Mouse (Mus musculus) urinary bladder, postnatal 4 days (tissue): ENCODE results near the gene Auts2.

Experiments used
- DNase-seq, 2 experiments: peaks; one replicate each; pipeline ENCODE4 v3.0.0; 2021 to 2022; ENCODE audit warnings: low spot score in 2 of 2

Auts2 gene

DNA sequence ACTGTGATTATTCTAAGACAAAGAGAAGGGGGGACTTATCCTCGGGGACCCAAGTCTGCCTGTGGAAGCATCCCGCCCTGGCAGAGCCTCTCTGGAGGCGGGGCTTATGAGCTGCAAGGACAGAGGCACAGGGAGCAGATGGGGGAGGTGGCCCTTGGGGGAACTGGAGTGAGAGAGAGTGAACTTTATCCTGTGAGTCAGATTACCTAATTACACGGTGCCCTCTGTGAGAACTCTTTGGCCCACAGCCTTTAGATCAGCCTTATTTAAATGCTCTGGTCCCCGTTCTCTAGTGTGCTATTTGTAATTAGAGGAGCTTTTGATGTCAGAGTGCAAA is 809.9 kb downstream of the Auts2 start:
- peak in 1 of 2 experiments; percentile 39 for DNase-seq

DNA sequence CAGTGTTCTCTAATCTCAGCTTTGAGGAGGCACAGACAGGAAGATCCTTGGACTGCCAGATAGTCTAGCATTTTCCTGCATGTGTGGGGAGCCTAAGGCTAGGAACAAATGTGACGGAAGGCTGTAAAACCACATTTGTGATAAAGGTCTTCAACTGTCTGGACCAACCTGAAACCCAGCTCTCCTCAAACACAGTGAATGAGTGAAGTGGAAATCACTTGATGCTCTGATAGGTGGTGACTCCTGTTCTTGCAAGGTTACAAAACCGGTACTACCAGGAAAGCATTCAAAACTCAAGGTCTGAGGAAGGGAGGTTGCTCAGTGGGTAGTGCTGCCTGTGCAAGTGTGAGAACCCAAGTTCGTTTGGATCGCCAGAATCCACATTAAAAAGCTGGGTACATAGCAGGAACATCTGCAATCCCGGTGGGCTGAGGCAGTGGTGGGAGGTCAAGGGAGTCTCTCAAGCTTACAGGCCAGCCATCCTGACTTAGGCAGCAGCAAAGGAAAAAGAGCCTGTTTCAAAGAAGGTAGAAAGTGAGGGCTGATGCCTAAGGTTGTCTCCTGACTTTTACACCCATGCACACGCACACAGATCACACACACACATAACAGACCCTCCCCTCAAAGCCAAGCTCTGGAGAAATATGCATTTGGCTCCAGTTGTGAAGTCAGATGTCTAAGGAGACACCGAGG is 810.4 kb downstream of the Auts2 start:
- DNase-seq = no peak

DNA sequence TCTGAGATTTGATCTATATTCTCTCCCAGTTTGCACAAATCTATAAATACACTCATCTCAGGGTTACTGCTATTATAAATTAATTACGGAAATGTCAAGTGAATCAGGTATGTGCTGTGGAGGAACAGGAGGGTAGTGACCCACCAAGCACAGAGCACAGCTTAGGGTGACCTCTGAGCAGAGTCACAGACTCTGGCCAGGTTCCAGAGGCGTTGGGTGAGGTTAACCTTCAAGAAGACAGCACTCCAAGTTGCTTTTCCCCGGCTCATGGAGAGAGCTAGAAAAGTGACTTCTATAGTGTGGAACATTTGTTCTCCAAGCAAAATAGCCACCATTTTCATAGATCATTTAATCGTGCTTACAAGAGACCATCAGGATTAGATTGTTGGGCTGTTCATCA is 813.7 kb downstream of the Auts2 start:
- no peak for DNase-seq

DNA sequence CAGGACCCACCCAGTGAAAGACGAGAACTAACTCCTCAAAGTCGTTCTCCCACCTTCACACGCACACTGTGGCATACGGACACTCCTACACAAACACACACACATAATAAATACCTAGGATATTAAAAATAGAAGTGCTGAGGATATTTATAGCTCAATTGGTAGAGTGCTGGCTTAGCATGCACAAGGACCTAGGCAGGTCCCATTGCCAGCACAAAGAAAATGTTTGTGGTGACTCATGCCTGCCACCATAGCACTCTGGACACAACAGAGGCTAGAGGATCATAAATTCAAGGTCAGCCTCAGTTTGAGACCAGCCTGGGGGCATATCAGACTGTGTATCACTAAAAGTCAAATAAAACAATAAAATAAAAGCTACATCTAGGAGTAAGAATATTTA is 815.2 kb downstream of the Auts2 start:
- DNase-seq = no peak

DNA sequence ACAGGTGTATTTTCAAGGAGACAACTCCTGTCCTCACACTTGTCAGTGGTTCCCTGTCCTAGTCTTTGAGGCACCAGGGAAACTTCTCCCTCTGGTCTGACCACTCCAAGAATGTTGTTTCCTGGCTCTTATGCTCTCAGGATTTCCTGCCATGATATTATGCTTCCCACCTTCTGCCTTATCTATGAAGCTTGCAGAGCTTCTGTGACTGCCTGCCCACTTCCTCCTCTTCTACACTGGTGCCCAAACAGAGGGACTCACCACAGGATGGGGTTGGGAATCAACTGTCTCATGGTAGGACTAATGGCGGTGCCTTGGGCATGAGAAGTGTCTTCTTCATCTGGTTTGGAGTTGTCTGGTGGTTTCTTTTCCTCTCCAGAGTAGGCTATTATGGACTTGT is 818.6 kb downstream of the Auts2 start:
- DNase-seq = no peak

DNA sequence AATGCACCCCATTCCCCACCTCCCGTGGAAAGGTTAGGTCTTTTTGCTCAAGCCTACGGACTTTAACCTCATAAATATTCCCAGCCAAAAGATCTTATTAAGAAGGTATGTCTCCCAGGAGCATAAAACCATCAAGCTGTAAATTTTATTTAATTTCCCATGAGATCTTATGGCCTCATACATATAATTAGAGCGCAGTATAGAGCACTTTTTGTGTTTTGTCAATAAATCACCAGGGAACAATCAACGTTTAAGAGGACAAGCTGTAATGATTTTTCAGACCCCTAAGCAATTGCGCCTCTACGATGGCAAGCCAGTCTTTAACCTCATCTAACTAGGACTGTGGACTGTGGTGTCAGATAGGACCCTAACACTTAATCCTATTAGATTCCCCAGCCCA is 820.4 kb downstream of the Auts2 start:
- DNase-seq = no peak

GRCm38 (mm10) chr5:131722361-131722760 is 820.8 kb downstream of the Auts2 start:
- DNase-seq = no peak

DNA sequence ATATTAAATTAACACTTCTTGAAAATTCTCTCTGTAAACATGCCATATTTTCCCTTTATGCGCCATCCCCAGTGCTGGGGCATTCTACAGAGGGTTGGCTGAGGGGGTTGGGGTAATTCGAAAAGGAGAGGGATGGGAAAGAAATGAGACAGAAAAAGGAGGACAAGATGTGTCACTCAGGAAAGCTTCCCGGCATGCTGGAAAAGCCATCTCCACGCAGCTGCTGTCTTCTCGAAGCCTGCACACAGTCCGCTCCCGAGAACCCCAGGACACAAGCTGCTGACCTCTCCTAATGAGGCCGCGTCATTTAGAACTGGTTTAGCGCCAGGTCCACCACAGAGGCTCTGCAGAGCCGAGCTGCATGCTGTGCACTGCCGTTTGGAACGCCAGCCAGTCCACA is 825.1 kb downstream of the Auts2 start:
- no peak for DNase-seq

GRCm38 (mm10) chr5:131717359-131717965 is 825.7 kb downstream of the Auts2 start:
- DNase-seq = no peak

GRCm38 (mm10) chr5:131714979-131715378 is 828.2 kb downstream of the Auts2 start:
- DNase-seq = no peak

DNA sequence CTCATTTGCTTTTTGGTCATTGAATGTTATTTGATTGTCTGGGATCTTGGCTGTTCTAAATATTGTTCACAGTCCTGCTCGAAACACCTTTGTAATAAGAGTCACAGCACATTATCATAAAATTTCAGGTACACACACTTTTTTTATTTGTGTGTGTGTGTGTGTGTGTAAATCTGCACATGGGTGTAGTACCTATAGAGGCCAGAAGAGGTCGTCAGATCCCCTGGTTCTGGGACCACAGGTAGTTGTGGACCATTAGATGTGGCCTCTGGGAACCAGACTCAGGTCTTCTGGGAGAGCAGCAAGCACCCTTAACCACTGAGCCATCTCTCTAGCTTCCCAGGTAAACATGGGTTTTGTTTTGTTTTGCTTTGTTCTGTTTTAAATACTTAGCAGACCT is 830.7 kb downstream of the Auts2 start:
- DNase-seq = no peak

DNA sequence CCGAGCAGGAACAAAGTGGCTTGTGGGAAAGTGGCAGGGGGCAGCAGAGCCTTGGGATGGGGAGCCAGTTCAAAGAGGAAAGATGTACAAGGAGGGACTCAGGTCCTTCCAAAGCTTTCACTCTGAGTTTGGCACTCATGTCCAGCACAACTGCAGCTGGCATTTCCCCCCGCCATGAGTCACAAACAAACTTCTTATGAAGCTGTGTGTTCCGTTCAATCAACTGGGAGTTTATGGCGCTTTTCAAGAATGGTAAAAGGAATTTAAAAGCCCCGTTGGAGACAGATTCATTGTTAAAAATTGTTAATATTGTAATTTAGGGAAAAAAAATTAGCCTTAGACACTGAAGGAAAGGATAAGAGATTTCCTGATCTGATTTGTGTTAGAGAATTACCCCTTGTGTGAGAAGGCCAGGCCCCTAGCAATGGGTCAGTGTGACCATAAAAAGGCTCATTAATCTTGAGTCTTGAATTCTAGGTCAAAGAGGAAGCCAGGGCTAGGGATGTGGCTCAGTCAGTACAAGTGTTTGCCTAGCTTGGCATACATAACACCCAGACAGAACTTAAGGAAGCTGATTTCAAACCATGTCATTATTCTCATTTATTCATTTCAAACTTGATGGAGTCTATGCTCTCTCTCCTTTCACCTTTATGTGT is 831.5 kb downstream of the Auts2 start:
- no peak for DNase-seq

GRCm38 (mm10) chr5:131710735-131711473 is 832.2 kb downstream of the Auts2 start:
- no peak for DNase-seq

- DNase-seq = no peak
These were observed 835.7 kb downstream of the Auts2 start for GRCm38 (mm10) chr5:131707471-131707870.

DNA sequence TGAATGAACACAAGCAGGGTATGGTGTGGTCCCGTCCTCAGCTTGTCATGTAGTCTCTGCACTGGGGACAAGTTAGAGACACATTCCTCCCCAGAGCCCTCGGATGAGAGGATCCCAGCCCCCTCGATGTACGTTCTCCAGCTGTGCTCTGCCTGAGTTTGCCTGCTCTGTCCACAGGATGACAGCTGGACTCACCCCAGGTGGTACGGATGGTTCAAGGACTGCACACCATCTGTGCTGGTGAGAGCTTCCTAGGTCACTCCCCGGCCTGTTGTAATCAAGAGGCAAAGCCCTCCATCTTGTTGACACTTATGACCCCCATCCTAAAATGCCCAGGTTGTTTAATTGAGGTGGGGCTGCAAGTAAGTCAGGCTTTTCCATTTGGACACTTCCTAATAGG is 839.4 kb downstream of the Auts2 start:
- DNase-seq = no peak

DNA sequence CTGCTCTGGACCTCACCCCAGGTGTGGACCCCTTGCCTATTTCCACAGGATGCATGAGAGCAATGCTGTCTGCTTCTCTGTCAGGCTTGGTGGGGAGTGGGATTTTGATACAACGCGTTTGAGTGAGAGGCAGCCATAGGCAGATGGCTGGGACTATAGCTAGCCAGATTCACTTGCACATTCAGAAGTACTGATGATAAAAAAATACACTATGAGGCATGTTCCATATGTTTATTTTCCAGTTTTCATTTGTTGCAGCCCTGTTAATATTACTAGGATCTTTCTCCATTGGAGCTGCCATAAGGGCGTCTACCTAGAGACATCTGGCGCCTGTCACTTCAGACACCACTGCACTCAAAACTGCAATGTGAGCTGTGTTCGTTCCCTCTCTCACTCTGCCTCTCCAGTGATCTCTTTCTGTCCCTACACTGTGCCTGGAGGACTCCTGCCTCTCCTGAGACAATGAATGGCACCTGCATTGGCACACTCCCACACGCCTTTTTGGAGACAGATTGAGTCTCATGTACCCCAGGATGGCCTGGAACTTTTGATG is 840.2 kb downstream of the Auts2 start:
- no peak for DNase-seq

- no peak for DNase-seq
These were observed 844.2 kb downstream of the Auts2 start for GRCm38 (mm10) chr5:131698900-131699299.

GRCm38 (mm10) chr5:131690781-131691180 is 852.4 kb downstream of the Auts2 start:
- DNase-seq = no peak

DNA sequence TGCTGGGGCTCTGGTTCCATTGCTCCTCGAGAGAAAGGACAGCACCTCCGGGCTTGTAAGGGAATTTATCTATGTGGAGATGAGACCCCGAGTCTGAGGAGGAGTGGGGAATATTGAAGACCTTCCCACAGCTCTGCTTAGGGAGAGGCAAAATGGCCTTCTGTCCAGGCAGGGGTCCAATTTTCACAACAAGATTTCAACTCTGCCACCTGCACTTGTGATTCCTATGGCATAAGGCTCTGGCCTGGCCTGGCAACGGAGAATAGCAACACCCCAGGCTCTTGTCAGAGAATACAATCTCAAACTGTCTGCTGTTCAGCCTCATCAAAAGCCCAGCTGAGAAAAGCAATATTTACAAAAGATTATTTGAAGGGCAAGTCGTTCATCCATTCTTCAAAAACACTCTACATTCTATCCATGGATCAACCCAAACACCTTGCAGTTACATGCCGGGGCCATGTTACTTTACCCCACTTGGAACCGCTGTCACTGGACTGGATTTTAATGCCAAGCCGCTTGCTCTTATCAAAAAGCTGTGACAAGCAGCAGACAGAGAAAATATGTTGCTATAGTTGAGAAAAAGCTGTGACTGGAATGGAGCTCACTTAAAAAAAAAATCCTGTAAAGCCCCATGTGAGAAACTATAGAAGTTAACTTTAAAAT is 856.1 kb downstream of the Auts2 start:
- DNase-seq = no peak

DNA sequence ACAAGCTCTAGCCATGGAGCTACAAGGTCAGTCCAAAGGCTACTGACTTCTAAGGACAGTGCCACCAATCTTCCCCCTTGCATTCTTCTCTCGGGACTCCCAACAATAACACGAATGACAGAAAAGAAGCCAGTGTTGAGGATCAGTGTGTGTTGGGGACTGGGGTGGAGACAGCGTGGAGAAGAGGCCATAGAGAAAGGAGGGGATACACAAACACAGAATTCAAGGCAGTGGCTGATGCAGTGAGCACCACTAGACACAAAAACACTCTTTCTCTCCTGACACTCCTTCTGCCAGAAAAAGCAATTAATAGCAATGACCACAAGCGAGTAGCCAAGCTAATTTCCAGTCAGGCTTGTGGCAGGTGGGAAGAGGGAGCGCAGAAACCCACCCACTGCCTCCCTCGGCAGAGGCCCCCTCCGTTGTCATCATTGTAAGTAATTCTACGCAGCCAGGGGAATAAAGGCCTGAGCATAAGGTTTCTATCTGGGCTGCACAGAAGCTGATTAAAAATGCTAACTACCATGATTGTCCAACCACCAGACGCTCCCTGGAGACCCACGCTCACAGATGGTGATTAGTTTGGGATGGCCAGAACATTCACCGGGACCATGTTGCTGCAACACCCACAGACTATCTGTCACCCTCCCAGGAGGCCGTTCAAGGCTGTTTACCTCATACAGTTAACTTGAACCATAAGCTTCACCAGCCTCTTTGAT is 862.9 kb downstream of the Auts2 start:
- DNase-seq = no peak

DNA sequence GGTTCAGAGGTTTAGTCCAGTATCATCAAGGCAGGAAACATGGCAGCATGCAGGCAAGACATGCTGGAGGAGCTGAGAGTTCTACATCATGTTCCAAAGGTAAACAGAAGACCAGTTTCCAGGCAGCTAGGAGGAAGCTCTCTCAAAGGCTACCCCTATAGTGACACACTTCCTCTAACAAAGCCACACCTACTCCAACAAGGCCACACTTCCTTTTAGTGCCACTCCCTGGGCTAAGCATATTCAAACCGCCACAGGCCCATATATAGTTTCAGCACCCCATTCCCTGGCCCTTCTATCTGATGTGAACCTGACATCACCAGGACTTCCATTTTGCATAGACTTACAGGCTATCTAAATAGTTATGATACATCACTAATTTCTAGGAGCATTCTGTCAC is 863.6 kb downstream of the Auts2 start:
- no peak for DNase-seq
